8 mouse cellular contexts compared by ENCODE assay signal in genomic region chr5:28318671-28319070, GRCm38 (mm10). TPM values are rescaled to one million over a fixed set of nuclear protein-coding genes. Genes with fewer than 3 reads are reported as not detected.
A peak's percentile ranks its signal among the peaks of the same experiment; 100 is the strongest.
DNase-seq lines count a peak whose midpoint lies in the region; ATAC-seq and TF ChIP-seq lines count a peak whose summit lies in the region.

No protein-coding gene starts in this region.

- H3K36me3 ChIP-seq in heart, embryonic 13.5 days, result no peaks in the 10 kb centered on the region
- H3K36me3 ChIP-seq in ES-E14 (ENCODE audit: control insufficient read depth, insufficient read depth, low read length, poor library complexity, severe bottlenecking), result no peaks in the 10 kb centered on the region
- H3K36me3 ChIP-seq in hindbrain, embryonic 10.5 days, result peaks cover 7% of the 10 kb centered on the region; the same call in 1 of the 2 replicates
- H3K36me3 ChIP-seq in midbrain, embryonic 11.5 days (ENCODE audit: control insufficient read depth, insufficient read depth, low read length), result no peaks in the 10 kb centered on the region

- peak overlapping the region; percentile 99; the same call in 1 of the 2 replicates for H3K9ac ChIP-seq in heart, embryonic 13.5 days
- peak overlapping the region; percentile 55; the same call in 1 of the 2 replicates for H3K9ac ChIP-seq in ES-E14 (ENCODE audit: insufficient read depth, low read depth, low read length, poor library complexity, severe bottlenecking)
- peak overlapping the region; percentile 14; the same call in 1 of the 2 replicates for H3K9ac ChIP-seq in midbrain, embryonic 11.5 days (ENCODE audit: low read length)

- no peak overlapping the region for H3K27ac ChIP-seq in heart, embryonic 13.5 days (replicated peaks)
- H3K27ac ChIP-seq in ES-E14 (ENCODE audit: insufficient read depth, low read depth, low read length, poor library complexity, severe bottlenecking), result no peak overlapping the region
- peak overlapping the region; percentile 35; the same call in 1 of the 2 replicates for H3K27ac ChIP-seq in hindbrain, embryonic 10.5 days
- no peak overlapping the region for H3K27ac ChIP-seq in midbrain, embryonic 11.5 days (ENCODE audit: low read depth, low read length)

- in situ Hi-C loops in ES-E14 (cut with MboI; ENCODE audit: low sequenced_read_pairs in 2 of 2, unreplicated experiment in 2 of 2), result no loop called here

- no peaks in the 10 kb centered on the region for H3K9me3 ChIP-seq in heart, embryonic 13.5 days
- H3K9me3 ChIP-seq in ES-E14 (ENCODE audit: control insufficient read depth, insufficient read depth, low read depth, low read length), result no peaks in the 10 kb centered on the region
- H3K9me3 ChIP-seq in hindbrain, embryonic 10.5 days, result no peaks in the 10 kb centered on the region
- H3K9me3 ChIP-seq in midbrain, embryonic 11.5 days (ENCODE audit: control insufficient read depth, low read length), result no peaks in the 10 kb centered on the region

- peak overlapping the region; percentile 81 for H3K4me2 ChIP-seq in heart, embryonic 13.5 days
- peak overlapping the region; percentile 74 for H3K4me2 ChIP-seq in midbrain, embryonic 11.5 days

- H3K4me1 ChIP-seq in heart, embryonic 13.5 days, result peaks cover 43% of the 10 kb centered on the region
- H3K4me1 ChIP-seq in ES-E14 (ENCODE audit: control insufficient read depth in 2 of 2, insufficient read depth in 2 of 2, low read length in 2 of 2, poor library complexity in 1 of 2), result peaks cover 2 to 4% of the 10 kb centered on the region in 2 experiments; a peak in 2 of 4 replicates
- H3K4me1 ChIP-seq in hindbrain, embryonic 10.5 days (replicated peaks), result peaks cover 23% of the 10 kb centered on the region
- H3K4me1 ChIP-seq in midbrain, embryonic 11.5 days (ENCODE audit: control insufficient read depth, insufficient read depth, low read length), result peaks cover 13% of the 10 kb centered on the region

- no peak for ATAC-seq in heart, embryonic 13.5 days (ENCODE audit: extremely low read depth, insufficient number of reproducible peaks, low FRiP score, low TSS enrichment)
- ATAC-seq in midbrain, embryonic 11.5 days (ENCODE audit: low FRiP score), result no peak

- peak overlapping the region; percentile 92 for H3K4me3 ChIP-seq in heart, embryonic 13.5 days
- H3K4me3 ChIP-seq in ES-E14 (ENCODE audit: insufficient read depth in 1 of 2, low read depth in 1 of 2, low read length in 2 of 2, poor library complexity in 1 of 2, severe bottlenecking in 1 of 2), result peak overlapping the region; percentile 37 to 97; a peak in 3 of 4 replicates
- H3K4me3 ChIP-seq in hindbrain, embryonic 10.5 days, result peak overlapping the region; percentile 89
- peak overlapping the region; percentile 99 for H3K4me3 ChIP-seq in midbrain, embryonic 11.5 days (ENCODE audit: low read depth, low read length)

- WGBS in heart, embryonic 13.5 days, result 70% methylated on average over 2 of the region's 2 CpGs
- 77% methylated on average over 2 of the region's 2 CpGs for WGBS in hindbrain, embryonic 10.5 days
- WGBS in midbrain, embryonic 11.5 days, result 63% methylated on average over 2 of the region's 2 CpGs

- intact Hi-C loops in heart, postnatal 36 days (cut with DNase I), result loop anchor here (10.0 kb wide), 1 partner anchor 1246 kb away; the partner anchor contains the start of gene Ube3c
- intact Hi-C loops in left cerebral cortex, postnatal 4 days (cut with DNase I), result no loop called here

- no peaks in the 10 kb centered on the region for H3K27me3 ChIP-seq in heart, embryonic 13.5 days (replicated peaks)
- no peaks in the 10 kb centered on the region for H3K27me3 ChIP-seq in hindbrain, embryonic 10.5 days (ENCODE audit: insufficient read depth, poor library complexity, severe bottlenecking)
- H3K27me3 ChIP-seq in midbrain, embryonic 11.5 days (ENCODE audit: control insufficient read depth, insufficient read depth, low read length), result no peaks in the 10 kb centered on the region

- no peak for DNase-seq in heart, postnatal 36 days
- no peak for DNase-seq in ES-E14 (ENCODE audit: low read depth, low spot score)
- no peak for DNase-seq in hindbrain, embryonic 10.5 days (ENCODE audit: low spot score)
- DNase-seq in midbrain, embryonic 11.5 days (ENCODE audit: low spot score, missing footprints), result no peak
- no peak for DNase-seq in urinary bladder, postnatal 10 days (ENCODE audit: low spot score)
- DNase-seq in left cerebral cortex, postnatal 4 days, result no peak
- DNase-seq in layer of hippocampus, postnatal 10 days (ENCODE audit: low spot score in 2 of 2), result no peak

TF ChIP-seq in ES-E14, 5 proteins besides CTCF, POLR2A, EP300 and RAD21:
- TF ChIP-seq ZNF384 (IDR thresholded peaks at IDR 0.05; ENCODE audit: low read depth, low read length) (no peak), ZC3H11A (IDR thresholded peaks at IDR 0.05; ENCODE audit: borderline replicate concordance, low read depth, low read length) (no peak), CHD2 (IDR thresholded peaks at IDR 0.05; ENCODE audit: low read depth, low read length) (no peak), HCFC1 (IDR thresholded peaks at IDR 0.05; ENCODE audit: borderline replicate concordance, insufficient read depth, low read length) (no peak), MAFK (IDR thresholded peaks at IDR 0.05; ENCODE audit: insufficient read depth, low read depth, low read length) (no peak)

RNA-seq across cellular contexts. Expression of gene Rbm33, which starts 1.8 kb away (rescaled TPM):
- polyA plus RNA-seq in heart, embryonic 13.5 days (2015; fragmentation: Nextera tagmentation; extraction: Ambion mirVana), result 8.8 and 8.9 TPM in 2 replicates
- total RNA-seq in heart, postnatal 36 days (2021), result 10 to 100 TPM; 39.8 to 40.2 TPM
- total RNA-seq in ES-E14 (2012; rRNA removed), result 21.2 and 27.7 TPM in 2 replicates
- polyA plus RNA-seq in hindbrain, embryonic 10.5 days (2016; fragmentation: Nextera tagmentation; extraction: Ambion mirVana), result 14.5 and 17.3 TPM in 2 replicates
- 21.3 and 22.8 TPM in 2 replicates for polyA plus RNA-seq in midbrain, embryonic 11.5 days (2014; fragmentation: Nextera tagmentation; extraction: Ambion mirVana)
- 10 to 100 TPM; 68.5 to 78.5 TPM for total RNA-seq in left cerebral cortex, postnatal 4 days (2021)
- 10 to 100 TPM; 53.5 to 69.9 TPM for total RNA-seq in layer of hippocampus, postnatal 10 days (2021)

Comparison
In these comparisons a context has a peak if more than half of its experiments do, and no peak if none do; other contexts are left out.
1. H3K9ac ChIP-seq: peak in every context shown above with its lines; median percentile 99 in heart, embryonic 13.5 days; 55 in ES-E14; 14 in midbrain, embryonic 11.5 days.